Mouse (Mus musculus) myocyte (in vitro differentiated cells): Measurements from ENCODE around the gene Hps5. TPM values are rescaled to one million over a fixed set of nuclear protein-coding genes. Genes with fewer than 3 reads are reported as not detected.
"Not testable (repeated sequence)": the region's sequence is repeated elsewhere in the genome, so short reads cannot be mapped to it uniquely, and the experiment has no call there.

ENCODE experiments used
- H3K27me3 ChIP-seq: one replicate; pipeline ENCODE4 v1.6.1; 2011; ENCODE audit not compliant: control insufficient read depth, insufficient read depth, insufficient read length
- H3K36me3 ChIP-seq: one replicate; pipeline ENCODE4 v1.6.1; 2011; ENCODE audit not compliant: control insufficient read depth, insufficient read depth
- H3K4me2 ChIP-seq: one replicate; pipeline ENCODE4 v1.6.1; 2011; ENCODE audit warnings: low read depth, control low read depth
- H3K4me3 ChIP-seq: one replicate; pipeline ENCODE4 v1.5.1; 2011; ENCODE audit warnings: mild to moderate bottlenecking, control low read depth, moderate library complexity
- H3K79me2 ChIP-seq: one replicate; pipeline ENCODE4 v1.6.1; 2011; ENCODE audit not compliant: control insufficient read depth, insufficient read depth
- H3ac ChIP-seq: one replicate; pipeline ENCODE4 v1.6.1; 2011; ENCODE audit not compliant: control insufficient read depth, insufficient read length
- CEBPB ChIP-seq: IDR thresholded peaks from 2 replicates; pipeline ENCODE4 v1.6.1; 2011; ENCODE audit warnings: mild to moderate bottlenecking, moderate library complexity; ENCODE audit not compliant: poor library complexity, insufficient read depth, severe bottlenecking
- E2F4 ChIP-seq: IDR thresholded peaks from one replicate; pipeline ENCODE4 v1.6.1; 2011; ENCODE audit warnings: mild to moderate bottlenecking, control low read depth, moderate library complexity; ENCODE audit not compliant: insufficient read depth
- MAX ChIP-seq: IDR thresholded peaks from one replicate; pipeline ENCODE4 v1.6.1; 2011; ENCODE audit warnings: low read depth, mild to moderate bottlenecking, control low read depth
- MYOD1 ChIP-seq, 3 experiments: IDR thresholded peaks; one replicate each; pipeline ENCODE4 v1.6.1; 2011; ENCODE audit warnings: control low read depth in 2 of 3, low read depth in 2 of 3, mild to moderate bottlenecking in 2 of 3, moderate library complexity in 1 of 3; ENCODE audit not compliant: insufficient read length in 2 of 3, control insufficient read depth in 1 of 3
- MYOG ChIP-seq, 3 experiments: IDR thresholded peaks; one replicate each; pipeline ENCODE4 v1.6.1; 2011; ENCODE audit warnings: control low read depth in 2 of 3, low read depth in 2 of 3, mild to moderate bottlenecking in 2 of 3; ENCODE audit not compliant: insufficient read length in 2 of 3, control insufficient read depth in 1 of 3, insufficient read depth in 1 of 3
- POLR2A ChIP-seq: IDR thresholded peaks from one replicate; pipeline ENCODE4 v1.6.1; 2011; ENCODE audit warnings: low read depth, mild to moderate bottlenecking, control low read depth, moderate library complexity; ENCODE audit not compliant: insufficient read length
- POLR2AphosphoS2 ChIP-seq: IDR thresholded peaks from one replicate; pipeline ENCODE4 v1.6.1; 2011; ENCODE audit warnings: low read depth, control low read depth; ENCODE audit not compliant: insufficient read length
- REST ChIP-seq: IDR thresholded peaks from one replicate; pipeline ENCODE4 v1.6.1; 2011; ENCODE audit warnings: mild to moderate bottlenecking, control low read depth, moderate library complexity; ENCODE audit not compliant: insufficient read depth, insufficient read length
- SRF ChIP-seq: IDR thresholded peaks from one replicate; pipeline ENCODE4 v1.6.1; 2011; ENCODE audit warnings: low read depth; ENCODE audit not compliant: control insufficient read depth, insufficient read length
- TCF12 ChIP-seq: IDR thresholded peaks from one replicate; pipeline ENCODE4 v1.6.1; 2011; ENCODE audit warnings: mild to moderate bottlenecking, control low read depth; ENCODE audit not compliant: poor library complexity, insufficient read depth, severe bottlenecking
- TCF3 ChIP-seq: IDR thresholded peaks from one replicate; pipeline ENCODE4 v1.6.1; 2011; ENCODE audit warnings: low read depth, control low read depth; ENCODE audit not compliant: insufficient read length
- USF1 ChIP-seq: IDR thresholded peaks from one replicate; pipeline ENCODE4 v1.6.1; 2011; ENCODE audit warnings: low read depth, mild to moderate bottlenecking, control low read depth, moderate library complexity
- polyA plus RNA-seq: library from polyadenylated mRNA; unstranded; fragments of >200 nt; fragmentation: generic; extraction: Trizol; gene quantifications from one replicate; pipeline ENCODE4 v1.2.1, GENCODE M21; 2012; ENCODE audit warnings: missing spikeins

The Hps5 gene
- polyA plus RNA-seq, 1 experiment, result 7.9 TPM

- H3K4me2 ChIP-seq, result no peak within 1 kb of the TSS
- H3K27me3 ChIP-seq, result no peaks in the 10 kb centered on the region
- H3K4me3 ChIP-seq, result no peak within 1 kb of the TSS
- no peaks in the 10 kb centered on the region for H3K79me2 ChIP-seq
- TF ChIP-seq CEBPB (no peak), POLR2AphosphoS2 (no peak), MYOG (IDR thresholded peaks at IDR 0.05; ENCODE audit: control insufficient read depth in 1 of 3, insufficient read depth in 1 of 3, insufficient read length in 2 of 3, low read depth in 2 of 3) (no peak), E2F4 (no peak), MAX (no peak), POLR2A (no peak), MYOD1 (IDR thresholded peaks at IDR 0.05; ENCODE audit: control insufficient read depth in 1 of 3, insufficient read length in 2 of 3, low read depth in 2 of 3) (no peak), TCF3 (no peak), USF1 (no peak), TCF12 (no peak), REST (no peak), SRF (no peak)
- no peaks in the 10 kb centered on the region for H3K36me3 ChIP-seq
- no peak within 1 kb of the TSS for H3ac ChIP-seq
Measured at GRCm38 (mm10) chr7:46751490-46751889, 44.4 kb downstream of the Hps5 start, which contains the start of gene Saa2. Saa2 (plus strand) TSS chr7:46751790.

DNA sequence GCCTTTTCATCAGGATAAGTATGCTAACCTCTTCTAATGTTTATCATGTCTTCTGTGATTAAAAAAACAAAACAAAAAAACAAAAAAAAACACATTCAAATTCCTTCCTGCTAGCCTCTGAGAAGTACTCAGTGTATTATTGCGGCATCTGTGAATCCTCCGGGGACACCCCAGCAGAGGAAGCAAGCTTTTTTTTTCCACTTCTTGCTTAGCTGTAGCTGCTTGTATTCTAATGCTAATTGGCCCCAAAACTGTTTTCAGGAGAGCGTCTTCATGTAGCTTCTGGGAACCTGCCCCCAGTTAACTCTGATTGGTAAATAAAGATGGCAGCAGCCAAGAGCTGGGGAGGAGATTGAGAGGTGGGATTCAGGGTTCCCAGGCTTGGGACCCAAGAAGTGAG, 47.4 kb downstream of the Hps5 start:
- Histone ChIP-seq H3K4me3 (no peak overlapping the region), H3ac (no peak overlapping the region), H3K79me2 (no peaks in the 10 kb centered on the region), H3K36me3 (no peaks in the 10 kb centered on the region), H3K4me2 (no peak overlapping the region), H3K27me3 (no peaks in the 10 kb centered on the region)
- TF ChIP-seq REST (no peak), CEBPB (no peak)

- Histone ChIP-seq H3ac (no peak overlapping the region), H3K27me3 (no peaks in the 10 kb centered on the region), H3K36me3 (no peaks in the 10 kb centered on the region), H3K79me2 (no peaks in the 10 kb centered on the region), H3K4me3 (no peak overlapping the region), H3K4me2 (no peak overlapping the region)
- TF ChIP-seq USF1 (no peak), REST (no peak), POLR2AphosphoS2 (no peak), MAX (no peak), SRF (no peak), TCF3 (no peak), MYOD1 (IDR thresholded peaks at IDR 0.05; ENCODE audit: control insufficient read depth in 1 of 3, insufficient read length in 2 of 3, low read depth in 2 of 3) (no peak), MYOG (IDR thresholded peaks at IDR 0.05; ENCODE audit: control insufficient read depth in 1 of 3, insufficient read depth in 1 of 3, insufficient read length in 2 of 3, low read depth in 2 of 3) (no peak), CEBPB (no peak), POLR2A (no peak), E2F4 (no peak), TCF12 (no peak)
Measured at GRCm38 (mm10) chr7:46746381-46746780, 49.5 kb downstream of the Hps5 start.

DNA sequence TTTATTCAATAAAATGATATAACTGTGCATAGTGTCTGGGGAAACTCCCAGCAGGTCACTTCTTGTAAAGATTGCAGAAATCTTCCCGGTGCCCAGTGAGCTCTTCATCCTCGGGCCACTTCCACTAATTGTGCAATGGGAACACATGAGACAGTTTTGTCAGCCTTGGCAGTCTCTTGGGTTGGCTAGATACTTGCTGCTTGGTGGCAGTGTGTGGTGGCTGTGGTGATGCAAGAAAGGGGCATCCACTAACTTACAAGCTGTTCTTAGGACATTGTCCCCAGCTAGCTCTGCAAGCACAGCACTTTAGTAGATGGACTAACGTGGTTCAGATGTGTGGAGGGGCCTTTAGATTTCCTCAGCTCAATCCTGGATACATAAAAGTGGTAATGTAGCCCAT, 50.0 kb downstream of the Hps5 start:
- no peaks in the 10 kb centered on the region for H3K36me3 ChIP-seq
- no peaks in the 10 kb centered on the region for H3K79me2 ChIP-seq
- H3K4me2 ChIP-seq, result no peak overlapping the region
- no peaks in the 10 kb centered on the region for H3K27me3 ChIP-seq
- no peak for TF ChIP-seq TCF12
- TF ChIP-seq MYOD1 (IDR thresholded peaks at IDR 0.05; ENCODE audit: control insufficient read depth in 1 of 3, insufficient read length in 2 of 3, low read depth in 2 of 3), result no peak
- no peak for TF ChIP-seq MYOG (IDR thresholded peaks at IDR 0.05; ENCODE audit: control insufficient read depth in 1 of 3, insufficient read depth in 1 of 3, insufficient read length in 2 of 3, low read depth in 2 of 3)
- TF ChIP-seq E2F4, result no peak
- no peak for TF ChIP-seq TCF3
- TF ChIP-seq CEBPB, result no peak
- TF ChIP-seq POLR2AphosphoS2, result no peak
- TF ChIP-seq USF1, result no peak
- no peak for TF ChIP-seq REST
- H3ac ChIP-seq, result no peak overlapping the region
- no peak overlapping the region for H3K4me3 ChIP-seq

DNA sequence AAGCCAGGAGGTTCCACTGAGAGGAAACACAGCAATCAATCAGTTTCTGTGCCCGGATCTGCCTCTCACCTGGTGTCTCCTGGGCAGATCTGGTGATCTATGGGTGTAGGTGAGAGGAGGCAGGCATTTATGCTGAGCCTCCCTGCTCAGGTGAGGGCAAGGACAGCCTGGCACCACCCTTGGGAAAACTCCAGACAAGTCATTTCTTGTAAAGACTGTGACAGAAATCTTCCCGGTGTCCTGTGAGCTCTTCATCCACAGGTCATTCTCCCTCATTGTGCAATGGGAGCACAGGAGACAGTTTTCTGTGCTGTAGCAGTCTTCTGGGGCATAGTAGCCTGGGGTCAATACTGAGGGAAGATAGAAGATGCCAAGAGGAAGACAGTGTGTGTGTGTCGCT, 53.0 kb downstream of the Hps5 start, which contains the start of gene Saa1:
Gene Saa1, minus strand, starts transcription at position 101 of the 400 bp plus-strand sequence.
- H3ac ChIP-seq, H3K36me3 ChIP-seq, H3K4me2 ChIP-seq, H3K4me3 ChIP-seq, H3K27me3 ChIP-seq, H3K79me2 ChIP-seq: not testable (repeated sequence)
